Mouse (Mus musculus) gonadal fat pad, adult 2 months (tissue): ENCODE measurements at regions not wholly inside any gene's neighbourhood (a gene's known extent, or its start where the extent isn't known, plus 50 kb on each side); places are given as distances from the start of the nearest gene placed in this dataset.

Experiments used
- DNase-seq: peaks from one replicate; pipeline ENCODE4 v3.0.0-alpha.2; 2012; ENCODE audit warnings: low read depth

DNA sequence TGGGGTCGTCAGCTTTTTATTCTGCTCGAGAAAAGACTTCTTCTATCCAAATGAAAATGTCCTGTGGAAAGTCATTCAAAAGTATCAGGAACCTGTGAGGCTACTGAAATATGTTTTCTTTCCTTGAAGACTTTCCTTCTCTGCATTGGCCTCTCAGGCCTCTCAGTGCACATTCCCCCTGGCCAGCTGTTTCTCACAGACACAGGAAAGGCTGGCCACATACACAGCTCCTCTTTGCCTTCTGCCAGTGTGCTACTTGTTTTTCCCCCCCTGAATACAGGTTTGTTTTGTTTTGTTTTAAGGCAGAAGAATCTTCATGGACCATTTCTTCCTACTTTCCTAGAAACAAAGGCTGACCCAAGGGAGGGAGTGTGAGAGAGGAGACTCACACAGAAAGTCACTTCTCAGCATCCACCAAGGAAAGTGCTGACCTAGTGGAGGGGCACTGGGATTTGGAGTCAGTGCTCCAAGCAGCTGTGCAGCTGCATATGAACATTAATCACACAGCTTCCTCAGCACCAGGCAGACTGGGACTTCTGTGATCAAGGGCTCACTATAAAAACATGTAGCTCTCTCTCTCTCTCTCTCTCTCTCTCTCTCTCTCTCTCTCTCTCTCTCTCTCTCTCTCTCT, 324.0 kb downstream of the Etaa1 start:
- no peak for DNase-seq

GRCm38 (mm10) chr11:17630172-17630553, 323.5 kb downstream of the Etaa1 start:
- no peak for DNase-seq

- no peak for DNase-seq
Measured at GRCm38 (mm10) chr11:17637158-17637557, 316.5 kb downstream of the Etaa1 start.

GRCm38 (mm10) chr11:17639922-17640321, 313.8 kb downstream of the Etaa1 start:
- DNase-seq, result no peak

DNA sequence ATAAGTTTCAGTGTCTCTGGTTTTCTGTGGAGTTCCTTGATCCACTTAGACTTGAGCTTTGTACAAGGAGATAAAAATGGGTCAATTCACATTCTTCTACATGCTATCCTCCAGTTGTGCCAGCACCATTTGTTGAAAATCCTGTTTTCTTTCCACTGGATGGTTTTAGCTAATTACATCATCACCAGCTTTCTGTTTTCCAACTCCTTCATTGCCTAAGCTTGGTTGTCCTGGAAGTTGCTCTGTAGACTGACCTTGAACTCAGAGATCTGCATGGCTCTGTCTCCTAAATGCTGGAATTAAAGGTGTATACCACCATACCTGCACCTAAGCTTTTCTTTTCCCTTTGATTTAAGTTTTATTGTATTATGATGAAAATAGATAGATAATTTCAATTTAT, 306.2 kb downstream of the Etaa1 start:
- DNase-seq, result no peak

DNA sequence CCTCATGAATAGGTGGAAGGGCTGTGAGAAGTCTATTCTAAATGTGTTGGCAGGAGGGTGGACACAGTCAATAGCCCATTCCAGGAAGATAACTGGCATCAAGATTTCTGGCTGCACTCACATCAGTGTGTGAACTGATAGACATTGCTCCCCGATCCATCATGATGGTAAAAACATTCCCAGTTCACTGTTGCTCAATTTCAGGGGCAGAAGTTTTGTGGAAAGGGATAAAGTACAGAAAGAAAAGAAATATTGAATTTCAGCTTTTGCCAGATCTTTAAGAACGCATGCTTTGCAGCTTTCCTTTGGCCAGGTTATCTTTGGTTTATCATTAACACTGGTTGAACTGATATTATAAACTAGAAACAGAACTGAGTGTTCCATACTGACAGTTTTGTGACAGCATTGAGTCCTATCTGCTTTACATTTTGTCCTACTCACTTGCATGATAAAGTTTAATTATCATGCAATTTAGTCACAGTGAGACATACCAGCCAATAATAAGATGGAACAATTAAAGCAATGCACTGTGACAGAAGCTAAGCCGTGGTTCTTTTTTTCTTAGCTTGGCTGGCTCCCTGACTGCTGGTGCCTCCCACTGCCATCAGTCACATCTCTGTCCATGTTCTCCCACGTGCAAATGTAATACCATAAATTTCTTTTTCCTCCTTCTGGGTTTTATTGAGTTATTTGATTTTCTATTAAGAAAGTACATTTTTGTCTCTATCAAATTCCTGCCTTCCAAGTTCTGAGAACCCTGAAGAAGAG, 302.1 kb downstream of the Etaa1 start:
- no peak for DNase-seq

DNA sequence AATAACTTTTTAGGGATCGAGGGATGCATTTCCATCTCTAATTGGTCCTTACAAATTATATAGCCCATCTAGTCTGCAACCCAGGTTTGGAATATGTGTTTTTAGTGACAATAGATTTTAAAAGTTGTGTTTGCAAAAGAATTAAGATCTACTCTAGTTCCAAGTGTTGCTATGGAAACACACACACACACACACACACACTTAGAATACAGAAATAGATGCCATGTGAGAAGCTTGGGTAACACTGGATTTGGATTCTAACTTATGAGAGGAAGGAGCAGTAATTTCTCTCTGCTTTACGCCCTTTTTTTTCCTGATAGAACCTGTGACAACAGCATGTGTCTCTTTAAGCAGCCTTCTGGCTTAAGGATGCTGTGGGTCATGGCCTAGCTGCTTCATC, 297.8 kb downstream of the Etaa1 start:
- no peak for DNase-seq

GRCm38 (mm10) chr11:17657720-17658119, 296.0 kb downstream of the Etaa1 start:
- DNase-seq, result no peak

- no peak for DNase-seq
Measured at GRCm38 (mm10) chr11:17658289-17658688, 295.4 kb downstream of the Etaa1 start.

DNA sequence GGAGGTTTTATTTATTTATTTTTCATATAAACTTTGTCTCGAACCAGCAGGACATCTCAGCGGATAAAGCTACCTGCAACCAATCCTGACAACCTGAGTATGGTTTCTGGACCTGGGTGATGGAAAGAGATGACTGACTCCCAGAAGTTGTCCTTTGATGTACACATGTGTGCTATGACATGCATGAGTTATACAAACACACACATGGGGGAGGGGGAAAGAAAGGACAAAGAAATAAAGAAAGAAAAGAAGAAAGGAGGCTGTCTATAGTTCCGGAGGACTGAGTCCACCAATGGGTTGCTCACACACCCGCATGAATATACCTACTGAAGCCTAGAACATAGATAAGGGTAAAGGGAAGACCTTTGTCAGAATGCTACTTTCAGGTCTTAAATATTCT, 295.0 kb downstream of the Etaa1 start:
- DNase-seq, result no peak

DNA sequence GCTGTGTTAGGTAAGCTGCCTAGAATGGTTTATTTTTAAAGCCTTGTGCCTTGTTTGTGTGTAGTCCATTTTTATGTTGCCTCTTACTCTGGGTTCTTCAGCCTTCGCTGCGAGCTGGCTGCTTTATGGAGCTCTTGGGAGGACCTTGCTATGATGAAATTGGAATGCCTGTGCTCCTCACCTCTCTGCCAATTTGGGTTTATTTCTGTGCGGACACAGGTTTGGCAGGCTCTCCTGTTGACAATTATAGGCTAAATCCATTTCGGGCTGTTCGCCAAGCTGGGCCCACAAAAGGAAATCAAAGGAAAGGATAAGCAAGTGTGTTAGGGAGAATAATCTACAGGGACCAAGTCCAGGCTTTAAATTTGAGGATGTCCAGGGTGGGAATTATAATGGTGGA, 289.8 kb downstream of the Etaa1 start:
- DNase-seq, result peak; percentile 5

DNA sequence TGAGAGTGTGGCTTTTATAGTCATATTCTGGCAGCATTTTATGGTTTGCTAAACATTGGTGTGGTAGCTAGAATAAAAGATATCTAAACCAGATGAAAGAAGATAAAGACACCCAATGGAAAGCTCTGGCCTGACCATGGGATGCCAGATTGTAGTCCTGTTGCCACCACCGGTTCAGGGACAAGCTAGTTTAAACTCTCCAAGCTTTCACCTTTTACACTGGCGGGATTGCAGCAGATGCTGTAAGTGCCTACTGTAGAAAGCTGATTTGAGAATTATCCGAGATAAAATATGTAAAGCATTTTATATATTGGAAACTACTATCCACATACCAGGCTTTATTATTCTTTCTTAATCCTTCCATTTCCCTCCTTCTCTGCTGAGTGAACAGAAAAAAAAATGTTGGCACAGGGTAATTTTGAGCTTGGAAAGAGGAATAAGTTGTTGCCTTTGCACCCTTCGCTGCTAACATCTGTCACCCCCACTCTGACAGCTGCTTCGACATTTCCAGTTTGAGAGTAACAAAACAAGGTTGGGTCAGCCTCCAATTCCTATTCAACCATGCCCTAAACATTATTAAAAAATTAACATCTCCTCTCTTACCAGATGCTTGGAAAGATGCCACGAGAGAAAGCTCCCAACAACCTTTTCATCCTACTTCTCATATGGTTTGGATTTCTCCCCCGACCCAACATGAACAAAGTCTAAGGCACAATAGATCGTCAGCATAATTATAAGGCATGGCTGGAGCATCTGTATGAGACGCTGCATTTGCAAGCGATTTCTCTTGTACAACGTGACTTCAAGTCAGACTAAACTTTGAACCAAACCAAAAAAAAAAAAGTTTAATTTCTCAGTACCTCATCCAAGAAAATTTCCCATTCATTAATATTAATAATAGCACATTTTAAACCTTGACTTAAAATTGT, 287.8 kb downstream of the Etaa1 start:
- DNase-seq, result no peak

DNA sequence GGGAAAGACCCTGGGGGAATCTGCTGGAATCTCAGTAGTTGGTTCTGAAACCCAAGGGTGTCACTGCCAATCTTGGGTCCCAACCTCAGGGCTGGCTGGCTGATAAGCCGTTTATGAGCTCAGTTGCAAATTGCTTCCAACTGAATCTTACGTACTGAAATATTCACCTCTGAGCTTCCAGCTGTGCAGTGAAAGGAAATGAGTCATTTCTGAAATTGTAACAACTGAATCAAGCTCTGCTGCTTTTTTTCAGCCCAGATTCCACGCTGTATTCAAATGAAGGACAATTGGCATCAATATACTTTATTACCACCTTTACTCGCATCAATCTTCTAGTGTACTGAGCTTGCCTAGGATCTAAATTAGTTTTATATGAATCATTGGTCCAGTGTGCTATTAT, 272.7 kb downstream of the Etaa1 start:
- no peak for DNase-seq

- DNase-seq, result no peak
Measured at GRCm38 (mm10) chr11:17685711-17686113, 268.0 kb downstream of the Etaa1 start.

DNA sequence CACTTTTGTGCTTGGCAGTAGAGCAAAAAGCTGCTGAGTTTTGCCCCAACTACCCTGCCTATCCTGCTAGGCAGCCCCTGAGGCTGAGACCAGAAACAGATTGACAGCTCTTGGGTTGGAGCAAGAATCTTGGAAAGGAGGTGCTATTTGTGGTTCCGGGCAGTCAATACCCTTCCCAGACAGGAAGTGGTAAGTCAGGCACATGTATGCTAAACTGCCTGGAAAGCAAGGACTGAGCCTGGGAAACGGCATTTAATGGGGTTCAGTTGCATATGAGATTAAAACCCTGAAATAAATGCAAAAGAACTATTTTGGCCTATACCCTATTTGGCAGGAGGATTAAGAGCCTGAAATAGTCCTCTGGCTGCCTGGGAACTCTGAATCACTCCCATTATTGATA, 266.9 kb downstream of the Etaa1 start:
- DNase-seq, result no peak

DNA sequence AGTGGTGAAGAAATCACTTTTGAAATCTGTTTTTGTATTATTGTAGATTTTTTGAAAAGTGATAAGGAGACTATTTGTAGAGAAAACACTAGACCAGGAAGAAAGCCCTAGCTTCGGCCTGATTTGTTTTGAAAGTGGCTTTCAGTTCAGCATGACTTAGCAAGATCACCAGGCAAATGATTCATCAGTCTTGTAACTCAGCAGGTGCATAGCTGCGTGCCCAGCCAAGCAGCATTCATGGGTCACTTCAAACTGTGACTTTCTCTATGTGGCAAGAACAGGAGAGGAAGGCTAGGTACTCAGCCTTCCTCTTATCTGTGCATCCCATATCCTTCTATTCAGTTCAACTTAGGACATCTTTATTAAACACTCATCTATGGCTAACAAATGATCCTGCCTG, 259.5 kb downstream of the Etaa1 start:
- no peak for DNase-seq

DNA sequence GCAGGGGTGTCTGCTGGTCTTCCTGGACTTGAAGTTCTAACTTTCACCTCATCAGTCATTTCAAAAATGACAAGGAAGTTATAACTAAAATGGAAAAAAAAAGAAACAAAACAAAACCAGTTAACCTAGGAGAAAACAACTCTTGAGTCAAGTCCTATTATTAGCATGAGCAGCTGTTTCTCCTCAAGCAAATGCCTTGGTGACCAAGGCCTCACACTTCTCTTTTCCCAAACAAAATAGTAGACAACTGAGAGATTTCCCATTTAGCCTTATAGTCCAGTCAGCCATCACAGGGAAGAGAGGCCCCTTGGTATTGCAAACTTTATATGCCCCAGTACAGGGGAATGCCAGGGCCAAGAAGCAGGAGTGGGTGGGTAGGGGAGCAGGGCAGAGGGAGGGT, 244.9 kb downstream of the Etaa1 start:
- DNase-seq, result no peak

- DNase-seq, result no peak
Measured at GRCm38 (mm10) chr11:17722051-17722450, 231.6 kb downstream of the Etaa1 start.

DNA sequence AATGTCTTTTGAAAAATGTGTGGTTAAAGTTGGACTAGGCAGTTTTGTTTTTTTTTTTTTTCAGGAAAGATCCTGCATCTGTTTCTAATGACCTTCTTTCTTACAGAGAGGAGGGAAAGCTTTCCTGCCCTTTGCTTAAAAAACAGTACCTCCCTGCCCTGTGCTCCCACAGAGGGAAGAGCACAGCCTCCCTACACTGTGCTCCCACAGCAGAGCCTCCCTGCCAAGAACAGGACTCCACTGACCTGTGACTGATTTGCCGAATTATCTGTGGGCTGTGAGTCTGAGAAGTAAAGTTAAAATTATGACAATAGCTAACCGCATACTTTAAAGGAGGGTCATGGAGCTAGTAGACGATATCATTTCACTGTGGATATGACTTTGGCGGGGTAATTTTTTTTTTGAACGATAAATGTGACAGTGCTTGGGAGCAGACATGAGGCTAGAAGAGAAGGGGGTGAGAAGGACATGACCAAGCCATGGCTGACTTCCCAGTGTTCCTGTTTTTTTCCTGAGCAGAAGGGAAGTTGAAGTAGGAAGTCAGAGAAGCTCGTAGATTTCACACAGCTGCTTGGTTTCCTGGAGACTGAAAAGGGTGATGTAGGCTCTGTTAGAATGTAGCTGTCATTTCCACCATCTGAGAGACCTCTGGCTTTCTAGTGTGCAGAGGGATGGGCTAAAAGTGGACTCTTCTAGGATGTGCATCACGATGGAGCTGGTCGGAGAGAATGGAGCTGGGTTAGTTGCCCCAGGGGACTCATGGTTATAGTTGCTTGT, 226.2 kb downstream of the Etaa1 start:
- DNase-seq, result no peak

DNA sequence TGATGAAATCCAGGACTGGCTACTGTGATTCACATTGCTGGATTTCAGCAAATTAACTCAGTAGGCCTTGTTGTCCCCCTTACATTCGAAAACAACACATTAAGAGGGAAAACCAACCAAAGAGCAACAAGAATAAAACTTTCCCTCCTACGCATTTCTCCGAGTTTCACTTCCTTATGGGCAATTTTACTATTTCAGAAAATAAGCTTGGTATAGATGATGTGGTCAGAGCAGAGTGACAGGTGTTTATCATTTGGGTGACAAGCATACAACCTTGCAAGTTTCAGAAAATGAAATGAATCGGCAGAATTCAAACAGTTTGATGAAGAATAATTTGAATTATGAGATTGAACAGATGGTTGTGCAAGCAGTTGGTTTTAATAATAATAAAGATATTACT, 220.6 kb downstream of the Etaa1 start:
- no peak for DNase-seq

DNA sequence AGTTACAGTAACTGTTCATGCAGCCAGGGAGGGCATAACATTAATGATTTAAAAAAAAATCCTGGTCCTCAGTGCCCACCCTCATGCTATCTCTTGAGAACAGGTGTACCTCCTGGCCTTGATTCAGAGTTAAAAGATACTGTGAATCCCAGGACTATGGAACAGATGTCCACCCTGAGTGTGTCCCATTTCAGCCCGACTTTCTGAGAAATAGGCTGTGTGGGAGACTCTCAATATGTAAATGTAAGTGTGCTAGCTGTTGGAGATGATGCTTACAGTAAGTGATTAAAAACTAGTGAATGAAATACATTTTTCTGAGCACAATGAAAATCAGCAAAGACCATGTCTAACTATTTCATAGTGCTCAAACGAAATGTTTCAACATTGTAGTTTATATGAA, 219.2 kb downstream of the Etaa1 start:
- DNase-seq, result no peak

- no peak for DNase-seq
Measured at GRCm38 (mm10) chr11:17738879-17739278, 214.8 kb downstream of the Etaa1 start.
